Mouse (Mus musculus): Measurements from ENCODE around the gene Ctnnbl1. TPM values are rescaled to one million over a fixed set of nuclear protein-coding genes. Genes with fewer than 3 reads are reported as not detected.

Ctnnbl1 gene
- polyA plus RNA-seq, 1 experiment, result 95.0 TPM

DNA sequence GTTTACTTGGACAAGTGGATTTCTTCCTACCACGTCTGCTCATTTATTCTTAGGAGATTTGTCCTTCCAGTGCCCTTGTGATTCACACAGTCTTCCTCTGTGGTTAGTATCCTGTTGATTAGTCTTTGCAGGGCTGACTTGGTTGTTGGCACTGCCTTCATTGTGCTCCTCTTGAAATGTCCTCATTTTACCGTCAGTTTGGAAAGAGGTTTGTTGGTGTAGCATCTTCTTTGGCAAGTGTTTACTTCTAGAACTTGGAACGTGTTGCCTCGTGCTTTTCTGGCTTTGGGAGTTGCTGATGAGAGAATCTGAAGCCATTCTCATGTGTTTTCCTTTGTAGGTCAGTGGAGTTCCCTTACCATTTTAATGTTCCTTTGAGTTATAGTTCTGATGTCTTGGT, 25.7 kb downstream of the Ctnnbl1 start:
- Histone ChIP-seq H3K27me3 (ENCODE audit: control insufficient read depth, insufficient read depth, low read length) (no peaks in the 10 kb centered on the region), H3K4me1 (ENCODE audit: control insufficient read depth, insufficient read depth, low read length) (no peaks in the 10 kb centered on the region), H3K4me3 (ENCODE audit: control insufficient read depth, low read depth, low read length) (no peak overlapping the region), H3K36me3 (ENCODE audit: control insufficient read depth, insufficient read depth, low read length) (no peaks in the 10 kb centered on the region), H3K27ac (ENCODE audit: control insufficient read depth, insufficient read depth, low read depth, low read length) (no peak overlapping the region)
- no peak for TF ChIP-seq CTCF (IDR thresholded peaks at IDR 0.05; ENCODE audit: control insufficient read depth, insufficient read depth, insufficient replicate concordance, low read depth, low read length)
- TF ChIP-seq POLR2A (IDR thresholded peaks at IDR 0.05; ENCODE audit: control insufficient read depth, low read depth, low read length), result no peak

DNA sequence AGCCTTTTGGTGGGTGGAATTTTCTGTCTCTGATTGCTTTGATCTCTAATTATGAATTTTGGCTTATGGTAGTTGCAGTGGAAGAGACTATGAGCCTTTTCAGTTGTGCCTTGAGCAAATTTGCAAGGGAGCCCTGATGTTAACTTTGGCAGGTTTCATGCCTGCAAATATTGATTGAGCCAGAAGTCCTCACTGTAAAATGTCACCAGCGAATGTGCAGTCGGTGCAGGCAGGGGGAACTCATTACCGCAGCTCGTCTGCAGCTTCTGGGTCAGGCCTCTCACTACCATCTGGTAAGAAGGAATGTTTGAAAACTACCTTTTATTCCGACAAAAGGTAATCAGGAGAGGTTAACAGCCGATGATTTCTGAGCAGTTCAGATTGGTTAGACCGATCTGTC, 29.4 kb downstream of the Ctnnbl1 start:
- H3K4me1 ChIP-seq (ENCODE audit: control insufficient read depth, insufficient read depth, low read length), result no peaks in the 10 kb centered on the region
- H3K27me3 ChIP-seq (ENCODE audit: control insufficient read depth, insufficient read depth, low read length), result no peaks in the 10 kb centered on the region
- no peak overlapping the region for H3K27ac ChIP-seq (ENCODE audit: control insufficient read depth, insufficient read depth, low read depth, low read length)
- no peak overlapping the region for H3K4me3 ChIP-seq (ENCODE audit: control insufficient read depth, low read depth, low read length)
- TF ChIP-seq CTCF (IDR thresholded peaks at IDR 0.05; ENCODE audit: control insufficient read depth, insufficient read depth, insufficient replicate concordance, low read depth, low read length), result no peak
- no peak for TF ChIP-seq POLR2A (IDR thresholded peaks at IDR 0.05; ENCODE audit: control insufficient read depth, low read depth, low read length)
- H3K36me3 ChIP-seq (ENCODE audit: control insufficient read depth, insufficient read depth, low read length), result no peaks in the 10 kb centered on the region

DNA sequence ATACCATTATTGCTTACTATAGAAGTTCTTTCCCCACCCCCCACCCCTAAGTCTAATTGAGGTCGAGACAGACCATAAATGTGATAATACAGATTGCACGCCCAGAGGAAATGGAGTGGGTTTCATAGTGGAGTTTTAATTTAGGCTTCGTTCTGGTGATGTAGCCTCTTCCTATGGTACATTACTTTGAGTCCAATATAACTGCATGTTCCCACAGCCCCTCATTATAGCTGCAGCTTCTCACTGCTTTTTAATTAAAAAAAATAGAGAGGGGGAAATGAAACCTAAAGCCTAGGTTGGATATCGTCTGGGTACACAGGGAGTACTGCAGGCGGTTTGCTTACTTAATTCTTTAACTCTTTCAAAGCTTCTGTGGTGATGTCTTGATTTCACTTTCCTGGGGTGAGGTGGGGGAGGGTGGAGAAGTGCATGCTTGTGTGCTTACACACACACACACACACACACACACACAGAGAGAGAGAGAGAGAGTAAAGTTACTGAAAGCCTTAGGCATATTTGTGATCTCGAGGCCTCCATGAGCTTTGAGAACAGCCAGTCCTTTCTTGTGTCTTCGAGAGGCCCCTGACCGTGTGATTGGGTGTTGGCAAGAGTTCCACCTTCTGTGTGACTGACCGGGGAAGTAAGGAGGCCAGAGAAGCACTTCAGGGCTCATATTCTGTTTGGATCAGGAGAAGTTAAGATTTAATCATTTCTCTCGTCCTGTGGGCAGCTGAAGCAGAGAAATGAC, 31.7 kb downstream of the Ctnnbl1 start:
- H3K4me1 ChIP-seq (ENCODE audit: control insufficient read depth, insufficient read depth, low read length), result no peaks in the 10 kb centered on the region
- no peak overlapping the region for H3K27ac ChIP-seq (ENCODE audit: control insufficient read depth, insufficient read depth, low read depth, low read length)
- TF ChIP-seq CTCF (IDR thresholded peaks at IDR 0.05; ENCODE audit: control insufficient read depth, insufficient read depth, insufficient replicate concordance, low read depth, low read length) (no peak), POLR2A (IDR thresholded peaks at IDR 0.05; ENCODE audit: control insufficient read depth, low read depth, low read length) (no peak)
- H3K36me3 ChIP-seq (ENCODE audit: control insufficient read depth, insufficient read depth, low read length), result no peaks in the 10 kb centered on the region
- H3K27me3 ChIP-seq (ENCODE audit: control insufficient read depth, insufficient read depth, low read length), result no peaks in the 10 kb centered on the region
- no peak overlapping the region for H3K4me3 ChIP-seq (ENCODE audit: control insufficient read depth, low read depth, low read length)

DNA sequence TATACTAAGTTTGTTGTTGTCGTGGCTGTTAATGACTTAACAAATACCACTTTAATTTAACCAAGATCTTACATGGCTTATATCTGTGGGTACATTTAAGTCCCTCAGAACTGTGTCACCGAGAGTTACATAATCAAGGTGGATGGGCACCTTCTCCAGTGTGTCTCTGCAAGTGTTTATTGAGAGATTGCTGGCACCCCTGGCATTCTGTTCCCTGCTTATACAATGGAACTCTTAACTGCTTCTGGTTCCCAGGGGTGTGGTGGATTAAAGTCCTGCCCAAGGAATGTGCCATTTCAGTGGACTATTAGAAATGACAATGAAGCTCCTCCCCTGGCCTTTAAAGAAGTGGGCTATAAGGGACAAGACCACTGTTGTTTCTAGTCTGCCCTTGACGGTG, 33.6 kb downstream of the Ctnnbl1 start:
- TF ChIP-seq POLR2A (IDR thresholded peaks at IDR 0.05; ENCODE audit: control insufficient read depth, low read depth, low read length) (no peak), CTCF (IDR thresholded peaks at IDR 0.05; ENCODE audit: control insufficient read depth, insufficient read depth, insufficient replicate concordance, low read depth, low read length) (no peak)
- no peaks in the 10 kb centered on the region for H3K27me3 ChIP-seq (ENCODE audit: control insufficient read depth, insufficient read depth, low read length)
- H3K4me1 ChIP-seq (ENCODE audit: control insufficient read depth, insufficient read depth, low read length), result no peaks in the 10 kb centered on the region
- no peak overlapping the region for H3K27ac ChIP-seq (ENCODE audit: control insufficient read depth, insufficient read depth, low read depth, low read length)
- H3K4me3 ChIP-seq (ENCODE audit: control insufficient read depth, low read depth, low read length), result no peak overlapping the region
- peaks cover 1% of the 10 kb centered on the region; the same call in 1 of the 2 replicates for H3K36me3 ChIP-seq (ENCODE audit: control insufficient read depth, insufficient read depth, low read length)

DNA sequence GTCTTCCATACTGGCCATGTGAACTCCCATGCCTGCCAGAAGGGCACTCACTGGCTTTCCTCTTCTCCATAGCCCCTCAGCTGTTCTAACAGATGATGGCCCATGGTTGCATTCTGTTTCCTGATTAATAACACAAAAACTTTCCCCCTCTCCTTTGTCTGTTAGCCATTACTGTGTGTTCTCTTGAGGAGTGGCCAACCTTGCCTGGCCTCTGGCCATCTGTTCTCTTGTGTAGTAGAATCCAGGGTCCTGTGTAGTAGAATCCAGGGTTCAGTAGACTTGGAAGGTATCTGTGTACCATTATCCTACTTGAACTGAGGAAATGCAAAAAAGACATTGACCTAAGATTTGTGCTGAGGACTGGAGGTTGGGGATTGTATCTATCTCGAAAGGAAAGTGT, 36.5 kb downstream of the Ctnnbl1 start:
- Histone ChIP-seq H3K4me1 (ENCODE audit: control insufficient read depth, insufficient read depth, low read length) (no peaks in the 10 kb centered on the region), H3K36me3 (ENCODE audit: control insufficient read depth, insufficient read depth, low read length) (peaks cover 1% of the 10 kb centered on the region; the same call in 1 of the 2 replicates), H3K27me3 (ENCODE audit: control insufficient read depth, insufficient read depth, low read length) (no peaks in the 10 kb centered on the region), H3K4me3 (ENCODE audit: control insufficient read depth, low read depth, low read length) (no peak overlapping the region), H3K27ac (ENCODE audit: control insufficient read depth, insufficient read depth, low read depth, low read length) (no peak overlapping the region)
- TF ChIP-seq POLR2A (IDR thresholded peaks at IDR 0.05; ENCODE audit: control insufficient read depth, low read depth, low read length) (no peak), CTCF (IDR thresholded peaks at IDR 0.05; ENCODE audit: control insufficient read depth, insufficient read depth, insufficient replicate concordance, low read depth, low read length) (no peak)

DNA sequence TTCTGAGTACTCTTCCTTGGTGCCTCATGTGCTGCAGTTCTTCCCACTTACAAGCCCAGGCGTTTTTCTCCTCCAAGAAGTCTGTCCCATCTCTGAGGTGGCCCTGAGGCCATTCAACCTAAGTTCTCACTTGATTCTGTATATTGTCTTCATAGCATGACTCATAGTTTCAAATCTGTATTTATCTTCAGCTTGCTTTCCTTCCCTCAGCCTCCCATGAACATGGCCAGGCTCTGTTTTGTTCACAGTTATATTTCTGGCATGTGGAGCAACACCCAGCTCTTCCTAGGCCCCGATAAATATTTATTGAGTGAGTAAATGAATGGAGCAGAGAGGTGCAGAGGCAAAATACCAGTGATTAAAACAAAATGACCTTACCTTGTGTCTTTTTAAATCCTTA, 38.8 kb downstream of the Ctnnbl1 start:
- TF ChIP-seq POLR2A (IDR thresholded peaks at IDR 0.05; ENCODE audit: control insufficient read depth, low read depth, low read length), result no peak
- no peak for TF ChIP-seq CTCF (IDR thresholded peaks at IDR 0.05; ENCODE audit: control insufficient read depth, insufficient read depth, insufficient replicate concordance, low read depth, low read length)
- Histone ChIP-seq H3K36me3 (ENCODE audit: control insufficient read depth, insufficient read depth, low read length) (peaks cover 1% of the 10 kb centered on the region; the same call in 1 of the 2 replicates), H3K4me1 (ENCODE audit: control insufficient read depth, insufficient read depth, low read length) (no peaks in the 10 kb centered on the region), H3K4me3 (ENCODE audit: control insufficient read depth, low read depth, low read length) (no peak overlapping the region), H3K27me3 (ENCODE audit: control insufficient read depth, insufficient read depth, low read length) (no peaks in the 10 kb centered on the region), H3K27ac (ENCODE audit: control insufficient read depth, insufficient read depth, low read depth, low read length) (no peak overlapping the region)

DNA sequence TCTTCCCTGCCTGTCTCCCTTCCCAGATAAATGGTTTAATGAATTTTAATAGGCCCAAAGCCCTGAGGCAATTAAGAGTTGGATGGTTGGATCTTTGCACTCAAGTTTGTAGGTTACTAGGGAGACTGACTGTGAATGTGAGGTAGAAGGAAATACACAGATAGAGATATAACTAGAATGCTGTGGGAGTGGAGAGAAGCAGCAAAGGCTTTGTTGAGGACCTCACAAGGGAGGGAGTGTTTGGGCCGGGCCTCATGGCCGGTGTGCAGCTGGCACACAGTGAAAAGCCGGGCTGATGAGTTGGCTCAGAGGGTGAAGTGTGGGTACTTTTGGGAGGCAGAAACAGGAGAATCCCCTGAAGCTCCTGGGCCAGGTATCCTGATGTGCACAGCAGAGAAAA, 43.8 kb downstream of the Ctnnbl1 start:
- no peaks in the 10 kb centered on the region for H3K4me1 ChIP-seq (ENCODE audit: control insufficient read depth, insufficient read depth, low read length)
- no peak for TF ChIP-seq CTCF (IDR thresholded peaks at IDR 0.05; ENCODE audit: control insufficient read depth, insufficient read depth, insufficient replicate concordance, low read depth, low read length)
- no peak for TF ChIP-seq POLR2A (IDR thresholded peaks at IDR 0.05; ENCODE audit: control insufficient read depth, low read depth, low read length)
- no peak overlapping the region for H3K27ac ChIP-seq (ENCODE audit: control insufficient read depth, insufficient read depth, low read depth, low read length)
- H3K27me3 ChIP-seq (ENCODE audit: control insufficient read depth, insufficient read depth, low read length), result no peaks in the 10 kb centered on the region
- H3K36me3 ChIP-seq (ENCODE audit: control insufficient read depth, insufficient read depth, low read length), result no peaks in the 10 kb centered on the region
- no peak overlapping the region for H3K4me3 ChIP-seq (ENCODE audit: control insufficient read depth, low read depth, low read length)
